Mouse (Mus musculus) MEL-GATA-1-ER (cell line): ENCODE results near the gene Myo1b.

Experiments used
- DNase-seq: peaks from one replicate; pipeline ENCODE4 v3.0.0-alpha.2; 2012; ENCODE audit warnings: low read depth; ENCODE audit errors: extremely low read depth

Gene Myo1b

GRCm38 (mm10) chr1:51795586-51796309 lies 120.1 kb downstream of the Myo1b start:
- no peak for DNase-seq

GRCm38 (mm10) chr1:51789269-51789668 lies 126.6 kb downstream of the Myo1b start:
- no peak for DNase-seq

GRCm38 (mm10) chr1:51782091-51782490 lies 133.8 kb downstream of the Myo1b start:
- no peak for DNase-seq

DNA sequence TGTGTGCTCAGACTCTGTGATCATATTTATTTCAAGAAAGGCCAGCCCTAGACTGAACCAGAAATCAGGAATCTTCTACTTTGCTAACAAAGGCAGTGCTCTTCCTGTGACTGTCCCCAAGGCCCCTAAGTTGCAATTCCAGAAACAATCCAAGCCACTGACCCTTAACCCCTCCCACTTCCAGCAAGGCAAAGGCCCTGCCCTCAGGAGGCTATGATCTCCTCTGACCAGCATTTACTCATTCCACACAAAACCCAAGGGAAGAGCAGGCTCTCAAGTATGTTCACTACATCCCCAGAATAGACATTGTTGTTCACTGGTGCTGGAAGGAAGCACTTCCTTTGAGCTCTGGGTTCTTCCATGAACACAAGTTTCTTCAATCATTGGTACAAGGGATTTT lies 135.5 kb downstream of the Myo1b start:
- DNase-seq = no peak

- DNase-seq = no peak
These were observed 137.6 kb downstream of the Myo1b start for GRCm38 (mm10) chr1:51778241-51778640.

- DNase-seq = no peak
These were observed 145.4 kb downstream of the Myo1b start for GRCm38 (mm10) chr1:51770504-51770871.

- DNase-seq = no peak
These were observed 145.9 kb downstream of the Myo1b start for GRCm38 (mm10) chr1:51769815-51770503.

GRCm38 (mm10) chr1:51766271-51766670 lies 149.6 kb downstream of the Myo1b start:
- DNase-seq = no peak

DNA sequence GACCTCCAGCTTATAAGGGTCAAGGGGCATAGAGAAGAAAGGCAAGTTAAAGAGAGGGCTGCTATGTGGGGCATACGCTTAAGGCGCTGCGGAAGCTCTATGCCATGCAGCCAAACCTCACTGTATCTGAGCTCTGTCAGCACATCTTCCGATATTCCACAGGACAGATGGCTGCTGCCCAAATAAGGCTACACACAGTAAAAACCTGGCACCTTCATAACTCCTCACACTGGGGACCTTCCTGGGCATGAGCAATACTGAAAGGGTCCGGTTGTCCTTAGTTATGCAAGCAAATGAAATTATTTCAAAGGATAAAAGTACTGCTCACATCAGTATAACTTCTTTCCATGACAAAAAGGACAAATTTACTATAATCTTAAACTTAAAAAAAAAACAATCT lies 150.7 kb downstream of the Myo1b start:
- no peak for DNase-seq

GRCm38 (mm10) chr1:51759657-51760056 lies 156.2 kb downstream of the Myo1b start:
- no peak for DNase-seq

DNA sequence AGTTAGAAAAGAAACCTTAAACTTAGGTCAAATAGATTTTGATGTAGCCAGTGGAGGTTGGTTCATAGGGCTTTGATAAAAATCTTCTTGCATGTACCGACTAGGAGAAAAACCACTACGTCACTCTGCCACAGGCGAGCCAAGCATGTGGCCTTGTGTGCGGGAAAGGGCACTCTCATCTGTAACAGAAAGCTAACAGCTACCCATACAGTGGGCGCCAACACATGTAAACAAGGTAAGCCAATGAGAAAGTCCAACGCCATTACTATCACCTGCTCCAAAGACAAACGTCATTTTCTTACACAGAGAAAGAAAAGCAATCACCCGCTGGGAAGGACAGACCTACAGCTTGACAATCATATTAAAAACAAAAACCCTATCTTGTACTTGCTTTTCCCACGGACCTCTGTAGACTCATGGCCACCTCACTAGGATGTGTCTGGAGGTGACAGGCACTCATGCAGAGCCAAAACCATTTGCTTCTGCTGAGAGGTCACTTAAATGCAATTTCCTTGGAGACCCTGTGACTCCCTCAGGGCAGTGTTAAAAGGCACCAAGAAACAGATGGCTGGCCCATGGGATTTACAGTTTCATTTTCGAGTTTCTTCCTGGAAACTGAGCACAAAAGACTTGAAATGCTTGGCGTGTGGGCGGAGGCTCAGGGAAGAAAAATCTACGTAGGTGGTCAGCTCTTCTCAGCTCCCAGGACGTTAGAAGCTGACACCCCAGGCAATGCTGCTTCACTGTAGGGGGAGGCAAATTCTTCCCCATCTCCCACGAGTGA lies 157.4 kb downstream of the Myo1b start:
- DNase-seq = no peak

- DNase-seq = no peak
These were observed 162.2 kb downstream of the Myo1b start for GRCm38 (mm10) chr1:51753621-51754020.

DNA sequence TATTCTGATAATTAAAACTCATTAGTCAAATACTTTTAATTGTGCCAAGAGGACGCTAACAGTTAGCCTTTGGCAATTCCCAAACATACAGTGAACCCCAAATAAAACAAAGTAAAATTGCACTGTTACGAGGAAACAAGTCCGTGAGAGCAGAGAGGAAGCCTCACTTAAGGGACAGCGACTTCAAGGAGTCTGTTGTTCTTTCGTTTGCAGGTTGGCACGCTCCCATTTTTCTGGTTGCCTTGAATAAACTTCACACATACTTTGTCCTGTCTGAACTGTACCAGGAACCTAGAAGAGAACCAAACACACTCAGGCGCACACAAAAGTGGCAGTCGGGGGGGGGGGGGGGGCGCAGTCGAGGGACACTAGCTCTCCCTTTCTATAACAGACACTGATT lies 164.9 kb downstream of the Myo1b start:
- no peak for DNase-seq

DNA sequence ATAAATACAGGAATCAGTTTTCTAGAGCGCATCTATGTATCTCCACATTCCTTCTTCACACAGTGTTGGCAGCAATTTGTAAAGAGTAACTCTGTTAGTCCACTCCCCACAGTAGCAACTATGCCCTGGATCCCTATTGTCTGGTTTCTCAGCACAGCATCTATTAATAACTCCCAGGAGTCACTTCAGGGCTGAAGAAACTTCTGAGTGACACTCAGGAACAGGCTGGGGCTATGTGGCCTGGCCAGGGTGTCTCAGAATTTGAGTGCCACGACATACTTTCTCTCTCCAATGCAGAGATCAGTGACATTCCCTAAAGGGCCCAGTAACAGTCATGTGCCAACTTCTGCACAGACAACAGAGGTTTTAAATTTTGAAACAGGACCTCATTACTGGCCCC lies 167.6 kb downstream of the Myo1b start:
- no peak for DNase-seq

DNA sequence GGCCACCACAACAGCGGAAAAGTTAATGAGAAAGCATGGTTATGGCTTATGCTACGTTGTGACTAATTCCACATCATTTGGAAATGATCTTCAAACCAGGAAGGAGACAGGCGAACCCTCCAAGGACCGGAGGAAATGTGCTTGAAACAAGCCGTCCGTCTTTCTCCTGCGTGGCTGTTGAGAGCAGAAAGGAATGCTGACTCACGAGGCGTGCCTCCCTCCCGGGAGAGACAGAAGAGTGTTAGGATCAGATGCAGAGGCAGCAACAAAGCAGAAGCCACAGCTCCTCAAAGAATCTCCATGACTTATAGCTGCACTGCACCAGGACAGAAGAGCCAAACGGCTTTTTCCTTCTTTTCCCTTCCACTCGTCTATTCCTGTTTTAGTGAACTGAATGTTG lies 168.4 kb downstream of the Myo1b start:
- DNase-seq = no peak

DNA sequence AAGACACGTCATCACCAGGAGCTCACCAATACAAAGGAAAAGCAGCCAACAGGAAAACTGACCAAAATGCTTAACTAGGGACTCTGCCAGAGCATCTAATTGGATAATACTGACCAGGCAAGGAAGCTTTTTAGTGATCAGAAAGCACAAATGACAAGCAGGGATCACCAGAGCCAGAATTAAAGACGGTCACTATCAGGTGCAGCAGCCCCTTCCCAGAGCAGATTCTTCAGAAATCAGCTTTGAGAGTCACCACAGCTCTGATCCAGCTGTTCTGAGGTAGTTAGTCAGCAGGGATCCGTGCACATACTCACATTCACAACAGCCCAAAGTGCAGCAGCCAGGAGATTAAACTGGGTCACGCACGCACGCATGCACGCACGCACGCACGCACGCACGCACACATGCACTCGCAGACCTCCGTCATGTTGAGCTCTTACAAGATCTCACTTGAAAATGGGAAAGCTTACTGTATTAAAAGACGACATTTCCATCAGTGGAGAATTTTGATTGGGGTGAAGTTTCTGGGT lies 169.1 kb downstream of the Myo1b start:
- DNase-seq = no peak

DNA sequence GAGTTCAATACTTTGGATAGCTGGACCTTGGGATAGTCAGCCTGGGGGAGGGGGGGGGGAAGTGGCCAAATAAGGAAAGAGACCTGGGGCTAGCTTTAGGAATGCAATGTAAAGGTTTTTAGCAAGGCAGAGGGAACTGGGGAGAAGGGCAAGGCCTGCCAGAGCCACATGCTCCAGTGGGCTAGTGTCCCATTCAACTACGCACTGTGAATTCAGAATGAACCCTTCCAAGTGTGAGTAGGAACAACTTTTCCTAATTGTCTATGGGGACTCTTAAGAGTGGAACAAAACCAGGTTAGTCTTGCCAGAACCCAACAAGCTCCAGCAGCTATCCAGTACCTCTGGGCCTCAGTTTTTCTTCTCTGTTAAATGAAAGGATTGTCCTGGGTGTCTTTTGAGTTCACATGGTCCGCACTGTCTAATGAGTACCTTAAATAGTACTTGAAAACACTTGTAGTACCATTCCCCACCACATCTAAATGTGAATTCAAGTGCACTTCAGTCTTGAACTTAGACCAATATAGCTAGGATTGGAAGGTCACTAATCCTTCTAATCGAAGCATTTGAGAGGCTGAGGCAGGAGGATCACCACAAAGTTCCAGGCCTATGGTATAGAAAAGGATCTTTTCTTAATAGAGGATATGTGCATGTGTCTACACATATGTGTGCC lies 172.0 kb downstream of the Myo1b start:
- DNase-seq = no peak

DNA sequence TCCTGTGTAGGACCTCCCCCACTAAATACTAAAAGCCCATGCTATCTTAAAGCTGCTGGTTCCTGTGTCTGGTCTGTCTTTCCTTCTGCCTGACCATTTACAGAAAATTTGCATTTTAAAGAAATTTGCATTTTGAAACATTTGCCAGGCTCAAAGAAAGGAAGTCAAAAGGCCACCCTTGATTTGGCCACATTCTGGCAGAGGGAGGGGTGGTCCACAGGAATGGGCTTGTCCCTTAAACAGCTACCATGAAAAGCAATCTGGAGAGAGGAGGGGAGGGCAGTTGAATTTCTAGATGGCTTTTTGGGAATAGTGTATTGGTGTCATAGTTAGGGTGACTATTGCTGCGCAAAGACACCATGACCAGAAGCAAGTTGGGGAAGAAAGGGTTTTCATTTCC lies 173.3 kb downstream of the Myo1b start:
- no peak for DNase-seq

DNA sequence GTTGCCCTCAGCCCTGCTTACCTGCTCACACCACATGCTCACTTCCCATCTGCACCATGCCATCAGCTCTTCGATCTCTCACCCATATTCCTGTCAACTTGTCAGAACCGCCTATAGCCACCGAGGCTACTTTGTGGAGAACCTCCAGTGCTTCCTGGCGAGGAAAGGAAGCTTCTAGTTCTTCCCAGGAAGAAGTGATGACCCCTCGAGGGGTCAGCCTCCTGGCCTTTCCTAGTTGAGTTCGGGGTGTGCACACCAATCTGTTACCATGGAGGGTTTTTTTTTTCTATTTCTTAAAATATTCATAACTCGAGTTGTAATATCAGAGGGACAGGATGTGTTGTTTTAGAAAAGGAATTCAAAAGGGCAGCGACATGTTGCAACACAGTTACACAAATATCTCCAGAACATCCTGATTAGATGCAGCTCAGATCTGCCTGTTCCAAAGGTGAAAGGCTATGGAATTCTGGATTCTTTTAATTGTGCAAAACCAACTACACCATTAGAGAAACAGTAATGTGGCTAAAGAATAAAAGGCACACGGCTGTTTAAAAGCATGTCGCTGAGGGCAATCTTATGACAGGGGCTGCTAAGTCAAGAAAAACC lies 175.1 kb downstream of the Myo1b start:
- no peak for DNase-seq

DNA sequence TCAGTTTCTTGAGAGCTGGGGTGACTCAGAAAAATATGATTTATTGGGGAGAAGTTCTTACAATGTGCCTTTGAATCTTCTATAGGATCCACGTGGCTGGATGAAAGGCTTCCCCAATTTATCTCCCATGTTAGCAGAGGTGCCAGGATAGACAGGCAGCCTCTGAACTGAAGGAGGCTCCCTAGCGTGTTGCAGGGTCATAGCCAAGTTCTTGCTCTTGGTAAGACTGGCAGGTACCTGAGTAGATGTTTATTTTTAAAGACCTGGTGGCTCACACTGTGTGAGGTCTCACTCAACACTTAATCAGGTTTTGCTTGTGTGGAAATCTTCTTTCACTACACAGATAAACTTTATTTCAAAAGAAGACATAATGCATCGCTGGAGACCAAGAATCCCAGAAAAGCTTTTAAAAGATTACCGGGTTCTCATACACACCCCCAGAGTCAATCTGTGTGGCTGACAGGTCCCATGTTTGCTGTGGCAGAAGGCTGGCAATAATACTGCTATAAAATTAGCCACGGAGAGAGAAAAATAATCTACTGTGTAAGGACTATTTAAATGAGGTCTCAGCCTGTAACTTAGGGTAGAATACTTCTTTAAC lies 176.5 kb downstream of the Myo1b start:
- DNase-seq = no peak

DNA sequence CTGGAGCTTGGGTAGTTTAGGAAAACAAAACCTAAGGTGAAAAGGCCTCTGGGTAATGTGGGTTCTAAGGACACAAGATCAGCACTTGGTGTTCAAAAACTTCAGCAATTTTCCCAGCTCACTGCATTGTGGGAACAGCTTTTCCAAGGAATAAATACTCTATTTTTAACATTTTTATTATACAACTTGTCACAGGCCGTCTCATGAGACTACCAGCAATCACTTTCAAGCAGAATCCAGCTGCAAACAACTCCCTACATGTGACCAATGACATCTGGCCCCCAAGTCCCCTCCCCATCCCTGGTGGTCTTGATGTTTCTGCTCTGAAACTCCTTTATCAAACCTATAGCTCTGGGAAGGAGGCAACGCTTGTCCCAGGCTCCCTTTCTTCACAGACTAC lies 179.0 kb downstream of the Myo1b start:
- no peak for DNase-seq
